Mouse (Mus musculus) mouse embryonic stem cell (cell line): ENCODE data around the gene Dnajc3.

Source experiments
- in situ Hi-C, 2 experiments: fragments of 300-500 bp; cut with MboI; formaldehyde crosslinking; loops; 1 replicate in 1 of 2; 3 replicates in 1 of 2; pipeline ENCODE4 v1.14.3; 2019 to 2020; ENCODE audit warnings: low sequenced_read_pairs in 2 of 2, low pct_unique_long_range_greater_than_20kb in 1 of 2, mixed read lengths in 1 of 2; ENCODE audit not compliant: unreplicated experiment in 1 of 2

The Dnajc3 gene

GRCm38 (mm10) chr14:118924673-118925615 lies 12.8 kb upstream of the Dnajc3 start, which contains the start of gene Dzip1:
Dzip1 (minus strand) TSS chr14:118925460.
- in situ Hi-C loops = no loop called here

- in situ Hi-C loops = no loop called here
Observed at GRCm38 (mm10) chr14:118928565-118928964, 9.2 kb upstream of the Dnajc3 start.

- in situ Hi-C loops = no loop called here
Observed at GRCm38 (mm10) chr14:118929779-118930178, 8.0 kb upstream of the Dnajc3 start.

GRCm38 (mm10) chr14:118930777-118931176 lies 7.0 kb upstream of the Dnajc3 start:
- in situ Hi-C loops = no loop called here

GRCm38 (mm10) chr14:118931181-118931580 lies 6.6 kb upstream of the Dnajc3 start:
- in situ Hi-C loops = no loop called here

DNA sequence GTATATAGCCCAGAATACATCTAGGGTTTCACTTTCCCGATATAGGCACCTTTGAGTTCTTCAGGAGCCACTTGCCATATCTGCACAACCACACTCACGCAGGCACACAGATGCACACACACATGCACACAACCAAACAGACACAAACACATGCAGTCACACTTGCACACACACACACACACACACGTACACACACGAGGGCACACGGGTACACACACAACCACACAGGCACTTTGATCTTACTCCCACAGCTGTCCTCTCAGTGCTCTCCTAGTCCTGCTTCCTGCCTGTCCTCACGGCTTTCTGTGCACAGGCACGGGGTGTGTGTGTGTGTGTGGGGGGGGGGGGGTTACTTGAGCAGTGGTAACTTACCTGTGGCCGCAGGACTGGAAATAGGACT lies 4.8 kb upstream of the Dnajc3 start:
- in situ Hi-C loops = no loop called here

GRCm38 (mm10) chr14:118934686-118935085 lies 3.1 kb upstream of the Dnajc3 start:
- in situ Hi-C loops = no loop called here

DNA sequence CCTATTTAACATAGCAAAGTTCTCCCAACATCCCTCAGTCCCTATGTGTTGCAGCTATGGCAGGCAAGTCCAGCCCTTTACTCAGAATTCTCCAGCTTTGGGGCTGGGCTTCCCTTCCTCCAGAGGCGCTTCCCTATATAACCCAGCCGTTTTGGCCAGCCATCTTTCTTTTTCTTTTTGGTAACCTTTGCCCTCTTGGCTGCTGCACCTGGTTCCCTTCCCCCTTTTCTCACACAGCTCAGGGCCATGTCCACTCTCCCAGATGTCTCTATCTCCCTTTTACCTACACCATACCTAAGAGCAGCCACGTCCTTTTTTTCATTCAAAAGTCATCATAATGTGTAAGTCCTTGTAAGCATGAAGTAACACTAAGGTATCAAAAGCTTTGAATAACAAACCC lies 1.5 kb upstream of the Dnajc3 start:
- in situ Hi-C loops = no loop called here

- in situ Hi-C loops = no loop called here
Observed at GRCm38 (mm10) chr14:118936952-118937351, 824 bp upstream of the Dnajc3 start.

- in situ Hi-C loops = no loop called here
Observed at GRCm38 (mm10) chr14:118938551-118938950, 775 bp downstream of the Dnajc3 start.

DNA sequence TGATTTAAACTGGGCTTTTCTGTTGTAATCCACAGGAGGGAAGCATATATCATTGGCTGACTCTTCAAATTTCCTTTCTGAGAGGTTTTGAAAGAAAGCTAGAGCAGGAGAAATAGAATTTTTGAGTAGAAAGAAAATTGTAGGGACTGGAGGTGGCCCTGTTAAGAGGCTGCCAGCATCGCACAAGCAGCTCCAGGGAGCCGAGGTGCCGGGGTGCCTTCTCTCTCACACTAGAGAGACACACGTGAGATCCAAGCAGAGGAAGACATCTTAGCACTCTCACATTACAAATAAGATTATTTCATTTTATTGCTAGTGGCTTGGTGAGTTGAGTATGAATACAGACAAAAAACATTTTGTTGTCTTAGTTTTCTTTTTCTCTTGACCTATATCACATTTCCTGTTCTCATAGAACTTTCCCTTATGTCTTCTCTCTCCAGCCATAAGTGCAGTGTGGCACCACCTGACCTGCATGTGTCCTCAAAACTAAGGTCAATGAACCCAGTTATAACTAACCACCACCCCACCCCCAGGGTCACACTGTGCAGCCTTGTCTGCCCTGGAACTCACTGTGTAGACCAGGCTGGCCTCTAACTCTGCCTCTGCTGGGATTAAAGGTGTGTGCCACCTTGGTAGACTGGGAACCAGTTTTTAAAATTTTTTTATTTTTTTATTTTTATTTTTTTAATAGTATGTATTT lies 3.2 kb downstream of the Dnajc3 start:
- in situ Hi-C loops = no loop called here

- in situ Hi-C loops = no loop called here
Observed at GRCm38 (mm10) chr14:118942076-118942475, 4.3 kb downstream of the Dnajc3 start.

DNA sequence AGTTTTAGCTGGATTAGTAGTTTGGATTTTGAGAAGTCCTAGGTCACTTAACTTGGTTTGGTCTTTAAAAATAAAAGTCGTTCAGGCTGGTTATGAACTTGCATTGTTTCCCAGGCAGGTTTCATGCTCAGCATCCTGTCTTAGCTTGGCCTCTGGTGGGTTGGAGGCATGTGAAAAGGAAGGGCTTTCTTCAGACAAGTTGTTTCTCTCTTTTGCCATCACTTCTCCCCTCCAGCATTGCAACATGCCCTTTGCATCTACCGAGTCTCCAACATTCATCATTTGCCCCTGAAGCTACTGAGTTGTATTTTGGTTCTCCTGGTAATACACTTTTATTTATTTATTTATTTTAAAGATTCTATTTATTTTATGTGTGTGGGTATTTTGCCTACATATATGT lies 6.9 kb downstream of the Dnajc3 start:
- in situ Hi-C loops = no loop called here

- in situ Hi-C loops = no loop called here
Observed at GRCm38 (mm10) chr14:118948841-118949240, 11.1 kb downstream of the Dnajc3 start.

GRCm38 (mm10) chr14:118951912-118952583 lies 14.3 kb downstream of the Dnajc3 start:
- in situ Hi-C loops = no loop called here

GRCm38 (mm10) chr14:118958010-118958409 lies 20.2 kb downstream of the Dnajc3 start:
- in situ Hi-C loops = no loop called here

- in situ Hi-C loops = no loop called here
Observed at GRCm38 (mm10) chr14:118965356-118966000, 27.7 kb downstream of the Dnajc3 start.

DNA sequence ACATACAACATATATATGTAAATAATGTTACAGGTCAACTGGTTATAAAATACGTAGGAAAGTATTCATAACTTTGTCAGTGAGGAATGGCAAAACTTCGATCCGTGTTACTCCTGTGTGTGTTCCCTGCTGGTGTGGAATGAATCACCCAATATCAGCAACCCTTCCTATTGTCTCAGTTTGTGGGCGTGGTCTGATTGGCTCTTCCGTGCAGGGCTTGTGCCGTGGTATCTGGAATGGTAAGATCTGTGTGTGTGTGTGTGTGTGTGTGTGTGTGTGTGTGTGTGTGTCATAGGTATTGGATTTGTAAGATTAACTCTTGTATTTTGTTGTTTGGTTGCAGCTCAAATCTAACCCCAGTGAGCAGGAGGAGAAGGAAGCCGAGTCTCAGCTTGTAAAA lies 29.9 kb downstream of the Dnajc3 start:
- in situ Hi-C loops = no loop called here

DNA sequence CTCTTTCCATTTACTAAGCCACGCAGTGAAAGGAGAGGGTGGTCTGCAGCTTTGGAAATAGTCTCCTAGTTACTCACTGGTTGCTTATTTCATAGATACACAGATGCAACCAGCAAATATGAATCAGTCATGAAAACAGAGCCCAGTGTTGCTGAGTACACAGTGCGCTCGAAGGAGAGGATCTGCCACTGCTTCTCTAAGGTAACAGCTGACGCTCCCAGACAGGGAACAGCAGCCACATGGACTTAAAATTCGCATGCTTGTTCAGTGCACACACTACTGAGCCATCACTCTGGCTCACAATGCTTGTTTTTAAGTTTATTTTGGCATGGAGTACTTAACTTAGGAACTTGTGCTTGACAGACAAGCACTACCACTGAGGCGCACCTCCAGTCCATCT lies 34.5 kb downstream of the Dnajc3 start:
- in situ Hi-C loops = no loop called here
